Mouse (Mus musculus) embryonic facial prominence, embryonic 12.5 days (tissue): ENCODE measurements around the gene Car11. TPM values are rescaled to one million over a fixed set of nuclear protein-coding genes. Genes with fewer than 3 reads are reported as not detected.

Experiments used
- ATAC-seq: fragments of 200-750 bp; cut with Nextera tagmentation; 2 replicates; pipeline ENCODE4 v1.8.0; 2017; ENCODE audit not compliant: insufficient number of reproducible peaks, insufficient read depth, low FRiP score, low TSS enrichment
- H3K27ac ChIP-seq: fragments of 300-500 bp; sonication (generic); 2 replicates; pipeline ENCODE4 v1.5.1; 2016; ENCODE audit warnings: mild to moderate bottlenecking
- H3K27me3 ChIP-seq: fragments of 300-500 bp; sonication (generic); 2 replicates; pipeline ENCODE4 v1.6.1; 2016; ENCODE audit warnings: mild to moderate bottlenecking, moderate library complexity
- H3K36me3 ChIP-seq: fragments of 300-500 bp; sonication (generic); 2 replicates; pipeline ENCODE4 v1.6.1; 2016; ENCODE audit warnings: mild to moderate bottlenecking
- H3K4me1 ChIP-seq: fragments of 300-500 bp; sonication (generic); 2 replicates; pipeline ENCODE4 v1.6.1; 2016
- H3K4me2 ChIP-seq: fragments of 300-500 bp; sonication (generic); replicated peaks from 2 replicates; pipeline ENCODE4 v1.6.1; 2016; ENCODE audit warnings: mild to moderate bottlenecking, moderate library complexity
- H3K4me3 ChIP-seq: fragments of 300-500 bp; sonication (generic); 2 replicates; pipeline ENCODE4 v1.5.1; 2016; ENCODE audit warnings: mild to moderate bottlenecking
- H3K9ac ChIP-seq: fragments of 300-500 bp; sonication (generic); 2 replicates; pipeline ENCODE4 v1.6.1; 2016; ENCODE audit warnings: mild to moderate bottlenecking, moderate library complexity
- H3K9me3 ChIP-seq: fragments of 300-500 bp; sonication (generic); 2 replicates; pipeline ENCODE4 v1.6.1; 2016; ENCODE audit warnings: mild to moderate bottlenecking, moderate library complexity
- WGBS: fragments of 180-500 bp; shearing (Covaris S2); methylation state at CpG from one replicate; pipeline ENCODE4 v1.1.7; 2016; 5-methylcytosine and 5-hydroxymethylcytosine counted together
- polyA plus RNA-seq: library from polyadenylated mRNA; unstranded; fragments of >200 nt; fragmentation: Nextera tagmentation; extraction: Ambion mirVana; gene quantifications from 2 replicates; pipeline ENCODE4 v1.2.1, GENCODE M21; 2016

Car11 gene
- polyA plus RNA-seq, 1 experiment from 2014 or later = 11.5 TPM

GRCm38 (mm10) chr7:45720413-45721233 lies 21.0 kb downstream of the Car11 start, which contains the start of gene Fam83e:
TSS of gene Fam83e (plus strand) at chr7:45721212.
- H3K9ac ChIP-seq = peak within 1 kb of the TSS; percentile 96; the same call in 1 of the 2 replicates
- no peak within 1 kb of the TSS for H3K4me3 ChIP-seq
- no peak within 1 kb of the TSS for H3K27ac ChIP-seq
- H3K9me3 ChIP-seq = no peaks in the 10 kb centered on the region
- peak within 1 kb of the TSS; percentile 95; the same call in 1 of the 2 replicates for H3K4me2 ChIP-seq
- H3K27me3 ChIP-seq = no peaks in the 10 kb centered on the region
- peaks cover 34% of the 10 kb centered on the region for H3K4me1 ChIP-seq
- peaks cover 63% of the 10 kb centered on the region for H3K36me3 ChIP-seq
- WGBS = 76% methylated on average over 14 of the region's 14 CpGs
- no peak for ATAC-seq

GRCm38 (mm10) chr7:45721234-45721571 lies 21.6 kb downstream of the Car11 start:
- Histone ChIP-seq H3K27me3 (no peaks in the 10 kb centered on the region), H3K9me3 (no peaks in the 10 kb centered on the region), H3K4me2 (no peak overlapping the region), H3K27ac (no peak overlapping the region), H3K9ac (no peak overlapping the region; the same call in 1 of the 2 replicates), H3K36me3 (peaks cover 69% of the 10 kb centered on the region), H3K4me1 (peaks cover 28% of the 10 kb centered on the region), H3K4me3 (no peak overlapping the region)
- WGBS = 80% methylated on average over 7 of the region's 7 CpGs
- no peak for ATAC-seq

- H3K4me3 ChIP-seq = no peak overlapping the region
- H3K36me3 ChIP-seq = peaks cover 75% of the 10 kb centered on the region
- WGBS = 67% methylated on average over 13 of the region's 13 CpGs
- no peak overlapping the region for H3K27ac ChIP-seq
- no peaks in the 10 kb centered on the region for H3K9me3 ChIP-seq
- H3K27me3 ChIP-seq = no peaks in the 10 kb centered on the region
- peaks cover 22% of the 10 kb centered on the region for H3K4me1 ChIP-seq
- ATAC-seq = no peak
- 0 out of 2 replicates have a peak overlapping the region, but pooled peaks have one; percentile 8 for H3K9ac ChIP-seq
- H3K4me2 ChIP-seq = no peak overlapping the region
These were observed 22.2 kb downstream of the Car11 start for GRCm38 (mm10) chr7:45721642-45722347.

GRCm38 (mm10) chr7:45722348-45722713 lies 22.7 kb downstream of the Car11 start:
- 0 out of 2 replicates have a peak overlapping the region, but pooled peaks have one; percentile 8 for H3K9ac ChIP-seq
- 80% methylated on average over 13 of the region's 13 CpGs for WGBS
- ATAC-seq = no peak
- no peak overlapping the region for H3K4me2 ChIP-seq
- no peak overlapping the region for H3K27ac ChIP-seq
- H3K4me1 ChIP-seq = peaks cover 18% of the 10 kb centered on the region
- H3K4me3 ChIP-seq = no peak overlapping the region
- H3K36me3 ChIP-seq = peaks cover 80% of the 10 kb centered on the region
- H3K27me3 ChIP-seq = no peaks in the 10 kb centered on the region
- no peaks in the 10 kb centered on the region for H3K9me3 ChIP-seq

GRCm38 (mm10) chr7:45723301-45723700 lies 23.7 kb downstream of the Car11 start:
- Histone ChIP-seq H3K4me3 (no peak overlapping the region), H3K9me3 (no peaks in the 10 kb centered on the region), H3K27me3 (no peaks in the 10 kb centered on the region), H3K4me1 (peaks cover 18% of the 10 kb centered on the region), H3K36me3 (peaks cover 82% of the 10 kb centered on the region), H3K4me2 (no peak overlapping the region), H3K27ac (no peak overlapping the region), H3K9ac (no peak overlapping the region)
- no peak for ATAC-seq
- WGBS = 92% methylated on average over 4 of the region's 4 CpGs

GRCm38 (mm10) chr7:45723781-45724180 lies 24.1 kb downstream of the Car11 start:
- Histone ChIP-seq H3K4me3 (no peak overlapping the region), H3K9ac (no peak overlapping the region), H3K36me3 (peaks cover 83% of the 10 kb centered on the region), H3K9me3 (no peaks in the 10 kb centered on the region), H3K27me3 (no peaks in the 10 kb centered on the region), H3K4me1 (peaks cover 17% of the 10 kb centered on the region), H3K27ac (no peak overlapping the region), H3K4me2 (no peak overlapping the region)
- no peak for ATAC-seq
- 91% methylated on average over 14 of the region's 14 CpGs for WGBS

GRCm38 (mm10) chr7:45725151-45725550 lies 25.5 kb downstream of the Car11 start:
- ATAC-seq = no peak
- WGBS = 91% methylated on average over 9 of the region's 9 CpGs
- no peak overlapping the region for H3K9ac ChIP-seq
- H3K4me1 ChIP-seq = peaks cover 4% of the 10 kb centered on the region; the same call in 1 of the 2 replicates
- H3K9me3 ChIP-seq = no peaks in the 10 kb centered on the region
- H3K27ac ChIP-seq = no peak overlapping the region
- no peak overlapping the region for H3K4me2 ChIP-seq
- H3K4me3 ChIP-seq = no peak overlapping the region
- H3K27me3 ChIP-seq = no peaks in the 10 kb centered on the region
- peaks cover 75% of the 10 kb centered on the region for H3K36me3 ChIP-seq

- no peaks in the 10 kb centered on the region for H3K9me3 ChIP-seq
- no peak within 1 kb of the TSS for H3K9ac ChIP-seq
- no peak within 1 kb of the TSS for H3K27ac ChIP-seq
- H3K4me2 ChIP-seq = no peak within 1 kb of the TSS
- H3K36me3 ChIP-seq = peaks cover 69% of the 10 kb centered on the region
- H3K4me3 ChIP-seq = no peak within 1 kb of the TSS
- 86% methylated on average over 11 of the region's 11 CpGs for WGBS
- ATAC-seq = no peak
- H3K27me3 ChIP-seq = no peaks in the 10 kb centered on the region
- peaks cover 6% of the 10 kb centered on the region; the same call in 1 of the 2 replicates for H3K4me1 ChIP-seq
These were observed 26.1 kb downstream of the Car11 start, which contains the start of gene Spaca4 for GRCm38 (mm10) chr7:45725713-45726112. TSS of gene Spaca4 (minus strand) at chr7:45725813.

GRCm38 (mm10) chr7:45726419-45726818 lies 26.8 kb downstream of the Car11 start:
- Histone ChIP-seq H3K9me3 (no peaks in the 10 kb centered on the region), H3K4me3 (no peak overlapping the region), H3K36me3 (peaks cover 62% of the 10 kb centered on the region), H3K9ac (no peak overlapping the region), H3K27me3 (no peaks in the 10 kb centered on the region), H3K4me1 (peaks cover 6% of the 10 kb centered on the region; the same call in 1 of the 2 replicates), H3K4me2 (no peak overlapping the region), H3K27ac (no peak overlapping the region)
- ATAC-seq = no peak
- WGBS = 91% methylated on average over 10 of the region's 10 CpGs

- Histone ChIP-seq H3K9me3 (no peaks in the 10 kb centered on the region), H3K4me3 (no peak overlapping the region)
- 84% methylated on average over 3 of the region's 3 CpGs for WGBS
These were observed 28.0 kb downstream of the Car11 start for GRCm38 (mm10) chr7:45727625-45728024.

GRCm38 (mm10) chr7:45730727-45731431 lies 31.2 kb downstream of the Car11 start:
- ATAC-seq = no peak
- peaks cover 20% of the 10 kb centered on the region for H3K36me3 ChIP-seq
- H3K4me3 ChIP-seq = no peak overlapping the region
- no peaks in the 10 kb centered on the region for H3K27me3 ChIP-seq
- no peaks in the 10 kb centered on the region for H3K9me3 ChIP-seq
- H3K27ac ChIP-seq = no peak overlapping the region
- H3K9ac ChIP-seq = no peak overlapping the region
- peaks cover 6% of the 10 kb centered on the region; the same call in 1 of the 2 replicates for H3K4me1 ChIP-seq
- WGBS = 15% methylated on average over 16 of the region's 16 CpGs
- no peak overlapping the region for H3K4me2 ChIP-seq

More at GRCm38 (mm10) chr7:45727625-45728024, 28.0 kb downstream of the Car11 start:
- Histone ChIP-seq H3K4me1 (peaks cover 6% of the 10 kb centered on the region; the same call in 1 of the 2 replicates), H3K27ac (no peak overlapping the region), H3K4me2 (no peak overlapping the region), H3K36me3 (peaks cover 50% of the 10 kb centered on the region), H3K9ac (no peak overlapping the region), H3K27me3 (no peaks in the 10 kb centered on the region)
- no peak for ATAC-seq
